Mouse (Mus musculus) lung, embryonic 15.5 days (tissue): ENCODE results near the gene Duoxa1. TPM values are rescaled to one million over a fixed set of nuclear protein-coding genes. Genes with fewer than 3 reads are reported as not detected.

Experiments
- ATAC-seq: fragments of 200-750 bp; cut with Nextera tagmentation; 2 replicates; pipeline ENCODE4 v1.8.0; 2017; ENCODE audit warnings: moderate number of reproducible peaks, borderline replicate concordance; ENCODE audit not compliant: low FRiP score, low TSS enrichment; ENCODE audit errors: extremely low read depth
- H3K27ac ChIP-seq: fragments of 300-500 bp; sonication (generic); 2 replicates; pipeline ENCODE4 v1.5.1; 2015; ENCODE audit warnings: moderate library complexity, mild to moderate bottlenecking, inconsistent platforms
- H3K27me3 ChIP-seq: fragments of 300-500 bp; sonication (generic); 2 replicates; pipeline ENCODE4 v1.6.1; 2015; ENCODE audit warnings: inconsistent platforms
- H3K36me3 ChIP-seq: fragments of 300-500 bp; sonication (generic); 2 replicates; pipeline ENCODE4 v1.6.1; 2015; ENCODE audit warnings: inconsistent platforms
- H3K4me1 ChIP-seq: fragments of 300-500 bp; sonication (generic); 2 replicates; pipeline ENCODE4 v1.6.1; 2015; ENCODE audit warnings: inconsistent platforms
- H3K4me2 ChIP-seq: fragments of 300-500 bp; sonication (generic); 2 replicates; pipeline ENCODE4 v1.6.1; 2015; ENCODE audit warnings: inconsistent platforms, mild to moderate bottlenecking, moderate library complexity
- H3K4me3 ChIP-seq: fragments of 300-500 bp; sonication (generic); 2 replicates; pipeline ENCODE4 v1.5.1; 2015; ENCODE audit warnings: mild to moderate bottlenecking, inconsistent platforms
- H3K9ac ChIP-seq: fragments of 300-500 bp; sonication (generic); 2 replicates; pipeline ENCODE4 v1.6.1; 2015; ENCODE audit warnings: inconsistent platforms
- H3K9me3 ChIP-seq: fragments of 300-500 bp; sonication (generic); 2 replicates; pipeline ENCODE4 v1.6.1; 2016; ENCODE audit warnings: inconsistent platforms
- WGBS: fragments of 180-500 bp; shearing (Covaris S2); methylation state at CpG from one replicate; pipeline ENCODE4 v1.1.7; 2015; 5-methylcytosine and 5-hydroxymethylcytosine counted together
- polyA plus RNA-seq: library from polyadenylated mRNA; unstranded; fragments of >200 nt; fragmentation: Nextera tagmentation; extraction: Ambion mirVana; gene quantifications from 2 replicates; pipeline ENCODE4 v1.2.1, GENCODE M21; 2015

The Duoxa1 gene
- polyA plus RNA-seq, 1 experiment from 2014 or later: 0.35 TPM

DNA sequence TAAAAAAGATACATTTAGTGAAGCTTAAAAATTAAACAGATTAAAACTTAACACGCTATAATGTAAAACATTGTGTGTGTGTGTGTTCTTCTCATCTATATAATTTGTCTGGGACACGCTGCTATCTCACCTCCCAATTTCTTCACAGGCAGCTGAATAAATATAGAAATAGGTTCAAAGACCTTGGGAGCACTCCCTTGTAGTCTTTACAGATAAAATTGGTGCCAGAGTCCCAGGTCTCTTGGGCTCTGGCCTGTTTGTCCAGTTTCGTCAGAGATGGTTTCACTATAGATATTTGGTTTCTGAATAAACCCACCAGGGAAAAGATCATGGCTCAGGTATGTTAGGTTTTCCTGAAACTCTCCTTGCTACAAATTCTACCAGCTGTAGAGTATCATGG, 34.8 kb downstream of the Duoxa1 start:
- no peak for ATAC-seq
- no peaks in the 10 kb centered on the region for H3K9me3 ChIP-seq
- no peak overlapping the region for H3K27ac ChIP-seq
- no peak overlapping the region for H3K4me2 ChIP-seq
- WGBS: 63% methylated on average over 3 of the region's 3 CpGs
- no peaks in the 10 kb centered on the region for H3K27me3 ChIP-seq
- H3K36me3 ChIP-seq: no peaks in the 10 kb centered on the region
- no peak overlapping the region for H3K9ac ChIP-seq
- no peaks in the 10 kb centered on the region for H3K4me1 ChIP-seq
- H3K4me3 ChIP-seq: no peak overlapping the region

DNA sequence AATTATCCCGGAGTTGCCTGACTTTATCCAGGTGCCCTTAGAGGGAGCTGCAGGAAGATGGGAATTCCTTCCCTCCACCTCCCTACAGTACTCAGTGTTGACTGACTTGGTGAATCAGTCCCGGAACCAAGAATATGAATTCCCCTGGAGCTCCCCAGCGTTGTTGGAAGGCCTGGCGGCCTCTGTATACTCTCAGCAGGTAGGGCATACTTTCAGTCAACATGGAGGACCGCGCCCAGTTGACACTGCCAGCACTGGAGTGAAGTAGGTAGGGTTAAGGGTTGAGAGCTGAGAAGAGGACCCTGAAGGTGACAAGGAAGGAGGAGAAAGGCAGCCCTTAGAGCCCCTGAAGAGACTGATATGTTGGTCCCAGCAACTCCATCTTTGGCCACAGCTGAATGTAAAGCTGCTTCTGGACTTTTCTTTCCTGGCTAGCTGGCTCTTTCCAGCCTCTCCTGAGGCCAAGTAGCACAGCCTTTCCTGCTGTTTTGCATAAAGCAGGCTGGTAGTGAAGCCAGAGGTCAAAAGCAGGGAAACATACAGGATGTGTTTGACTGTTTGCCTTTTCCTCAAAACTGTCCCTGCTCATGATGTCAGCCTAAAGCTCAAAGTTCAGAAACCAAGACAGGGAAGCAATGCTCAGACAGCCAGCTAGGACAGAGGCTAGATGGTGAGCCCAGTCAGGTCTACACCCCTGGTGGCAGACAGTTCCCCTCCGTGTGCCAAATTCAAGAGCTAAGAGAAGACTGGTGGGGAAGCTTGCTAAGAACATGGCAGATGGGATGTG, 46.9 kb downstream of the Duoxa1 start:
- H3K27ac ChIP-seq: no peak overlapping the region
- H3K4me3 ChIP-seq: no peak overlapping the region
- H3K9me3 ChIP-seq: no peaks in the 10 kb centered on the region
- ATAC-seq: no peak
- H3K4me2 ChIP-seq: no peak overlapping the region
- WGBS: 74% methylated on average over 7 of the region's 7 CpGs
- H3K4me1 ChIP-seq: no peaks in the 10 kb centered on the region
- no peaks in the 10 kb centered on the region for H3K36me3 ChIP-seq
- H3K9ac ChIP-seq: no peak overlapping the region
- no peaks in the 10 kb centered on the region for H3K27me3 ChIP-seq

DNA sequence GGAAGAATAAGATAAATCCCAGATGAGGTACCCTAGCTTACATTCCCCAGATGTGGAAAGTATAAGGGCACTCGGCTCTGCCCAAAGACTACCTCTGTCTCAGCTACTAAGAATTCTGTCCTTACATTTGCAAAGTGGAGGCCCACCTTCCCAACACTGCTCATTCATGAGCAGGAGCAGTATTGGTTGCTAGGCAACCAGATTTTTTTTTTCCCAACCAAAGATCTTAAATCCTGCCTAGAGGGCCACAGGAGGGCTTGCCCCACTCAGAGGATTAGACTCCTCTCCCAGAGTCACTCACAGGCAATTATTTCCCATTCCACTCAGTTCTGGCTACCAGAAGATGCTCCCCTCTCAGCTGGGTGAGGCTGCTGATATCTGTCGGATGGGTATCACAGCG, 48.8 kb downstream of the Duoxa1 start:
- H3K4me2 ChIP-seq: no peak overlapping the region
- H3K4me1 ChIP-seq: no peaks in the 10 kb centered on the region
- no peaks in the 10 kb centered on the region for H3K27me3 ChIP-seq
- 74% methylated on average over 3 of the region's 3 CpGs for WGBS
- no peaks in the 10 kb centered on the region for H3K9me3 ChIP-seq
- ATAC-seq: no peak
- no peak overlapping the region for H3K27ac ChIP-seq
- H3K4me3 ChIP-seq: no peak overlapping the region
- no peaks in the 10 kb centered on the region for H3K36me3 ChIP-seq
- H3K9ac ChIP-seq: no peak overlapping the region

DNA sequence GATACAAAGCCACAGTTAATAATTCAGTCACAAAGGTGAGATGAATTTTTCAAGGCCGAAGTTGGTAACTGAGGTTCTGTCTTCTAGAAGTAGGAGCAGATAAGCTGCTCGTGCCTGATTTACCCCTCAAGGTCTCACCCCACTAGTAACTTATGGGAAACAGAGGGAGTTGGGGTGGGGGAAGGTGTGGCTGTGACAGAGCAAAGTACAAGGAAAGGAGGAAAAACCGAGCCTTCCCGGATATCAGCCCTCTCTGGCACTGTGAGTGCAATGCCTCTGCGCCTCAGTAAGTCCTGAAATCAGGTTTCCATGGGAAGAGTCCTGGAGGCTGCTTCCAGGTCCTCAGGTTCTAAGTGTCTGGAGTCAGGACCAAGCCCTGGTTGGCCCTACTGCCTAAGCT, 52.8 kb downstream of the Duoxa1 start:
- 85% methylated on average over 5 of the region's 5 CpGs for WGBS
- H3K36me3 ChIP-seq: no peaks in the 10 kb centered on the region

DNA sequence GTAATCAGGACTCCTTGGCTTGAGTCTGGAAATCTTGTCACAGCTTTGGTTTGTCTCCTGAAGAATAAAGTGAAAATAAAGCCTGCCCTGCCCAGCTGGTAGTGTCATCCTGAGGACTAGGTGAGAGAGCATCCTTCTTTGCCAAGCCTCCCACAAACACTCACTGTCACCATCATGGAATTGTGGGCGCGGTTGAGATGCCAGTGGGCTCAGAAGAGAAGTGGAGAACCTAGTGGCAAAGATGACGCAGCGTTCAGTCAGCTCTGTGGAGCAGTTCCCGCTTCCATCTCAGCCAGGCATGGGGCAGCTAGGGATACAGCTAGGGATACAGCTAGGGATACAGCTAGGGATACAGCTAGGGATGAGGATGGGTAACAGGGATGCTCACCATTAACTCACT, 57.5 kb downstream of the Duoxa1 start:
- Histone ChIP-seq H3K4me2 (no peak overlapping the region), H3K27ac (no peak overlapping the region), H3K4me1 (no peaks in the 10 kb centered on the region), H3K4me3 (no peak overlapping the region), H3K27me3 (no peaks in the 10 kb centered on the region), H3K36me3 (no peaks in the 10 kb centered on the region), H3K9ac (no peak overlapping the region), H3K9me3 (no peaks in the 10 kb centered on the region)
- no peak for ATAC-seq
- 92% methylated on average over 5 of the region's 5 CpGs for WGBS

More for the DNA sequence above, 52.8 kb downstream of the Duoxa1 start:
- Histone ChIP-seq H3K4me1 (no peaks in the 10 kb centered on the region), H3K4me2 (no peak overlapping the region), H3K9ac (no peak overlapping the region), H3K27ac (no peak overlapping the region), H3K9me3 (no peaks in the 10 kb centered on the region), H3K4me3 (no peak overlapping the region), H3K27me3 (no peaks in the 10 kb centered on the region)
- no peak for ATAC-seq

Other genes with a start within 250 kb of the Duoxa1 start
- gene Spg11, start 195.3 kb downstream of the Duoxa1 start, polyA plus RNA-seq: 8.8 and 10.2 TPM in 2 replicates
- 350 and 374 TPM in 2 replicates for gene B2m, start 166.0 kb downstream of the Duoxa1 start, polyA plus RNA-seq
- gene Trim69, start 153.0 kb downstream of the Duoxa1 start, polyA plus RNA-seq: 0.11 TPM in 1 of 2 replicates, not detected in the other
- gene Patl2, start 127.5 kb downstream of the Duoxa1 start, polyA plus RNA-seq: not detected in 2 replicates
- gene Terb2, start 127.5 kb downstream of the Duoxa1 start, polyA plus RNA-seq: not detected in 2 replicates
- gene Sord, start 79.0 kb downstream of the Duoxa1 start, polyA plus RNA-seq: 18.6 and 21.7 TPM in 2 replicates
- 0.04 TPM in 2 replicates for gene Duox2, start 15.3 kb downstream of the Duoxa1 start, polyA plus RNA-seq
- not detected in 2 replicates for gene Duoxa2, start 14.8 kb downstream of the Duoxa1 start, polyA plus RNA-seq
- 0.04 and 0.10 TPM in 2 replicates for gene Duox1, start 1.9 kb upstream of the Duoxa1 start, polyA plus RNA-seq
- 2.1 and 2.9 TPM in 2 replicates for gene Shf, start 55.4 kb upstream of the Duoxa1 start, polyA plus RNA-seq
- 0.16 and 0.31 TPM in 2 replicates for gene Slc28a2, start 112.7 kb upstream of the Duoxa1 start, polyA plus RNA-seq
- not detected in 2 replicates for gene Gm14085, start 171.2 kb upstream of the Duoxa1 start, polyA plus RNA-seq